Mouse (Mus musculus): Measurements from ENCODE around the gene Ahnak2. TPM values are rescaled to one million over a fixed set of nuclear protein-coding genes. Genes with fewer than 3 reads are reported as not detected.

Ahnak2 gene
- total RNA-seq, 2 experiments from 2014 or later: not detected

GRCm38 (mm10) chr12:112739023-112739568, 63.4 kb downstream of the Ahnak2 start:
- ATAC-seq (replicated peaks; ENCODE audit: low FRiP score, low TSS enrichment, poor library complexity, severe bottlenecking): no peak

DNA sequence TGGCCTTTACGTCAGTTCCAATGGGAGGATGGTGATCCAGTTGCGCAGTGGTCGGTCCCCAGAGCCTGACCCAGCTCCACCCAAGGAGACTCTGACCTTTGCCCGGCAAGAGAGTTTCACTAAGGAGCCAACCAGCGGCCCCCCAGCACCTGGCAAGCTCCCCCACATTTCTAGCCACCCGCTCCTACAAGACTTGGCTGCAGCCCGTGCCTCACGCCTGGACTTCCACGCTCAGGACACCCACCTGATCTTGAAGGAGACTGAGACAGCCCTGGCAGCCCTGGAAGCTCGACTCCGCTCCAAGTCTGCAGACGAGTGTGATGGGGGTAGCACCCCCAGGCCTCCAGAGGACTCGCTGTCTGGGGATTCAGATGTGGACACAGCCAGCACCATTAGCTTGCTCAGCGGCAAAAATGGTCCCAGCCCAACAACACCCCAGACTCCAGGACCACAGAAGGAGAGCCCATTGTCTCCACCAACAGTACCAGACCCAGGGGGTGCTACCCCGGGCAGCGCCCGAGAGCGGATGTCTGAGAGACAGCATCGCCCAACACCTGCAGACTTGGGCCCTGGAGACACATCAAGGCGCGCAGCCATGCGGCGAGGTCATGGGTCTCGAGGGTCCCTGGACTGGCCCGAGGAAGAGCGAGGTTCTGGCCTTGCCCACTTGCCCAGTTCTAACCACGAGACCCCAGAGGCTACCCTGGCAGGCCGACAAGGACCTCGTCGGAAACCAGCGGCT, 64.0 kb downstream of the Ahnak2 start:
- ATAC-seq (replicated peaks; ENCODE audit: low FRiP score, low TSS enrichment, poor library complexity, severe bottlenecking): no peak

GRCm38 (mm10) chr12:112737761-112738160, 64.7 kb downstream of the Ahnak2 start:
- ATAC-seq (replicated peaks; ENCODE audit: low FRiP score, low TSS enrichment, poor library complexity, severe bottlenecking): no peak

GRCm38 (mm10) chr12:112737081-112737480, 65.4 kb downstream of the Ahnak2 start:
- ATAC-seq (replicated peaks; ENCODE audit: low FRiP score, low TSS enrichment, poor library complexity, severe bottlenecking): no peak

- ATAC-seq (replicated peaks; ENCODE audit: low FRiP score, low TSS enrichment, poor library complexity, severe bottlenecking): no peak
Observed at GRCm38 (mm10) chr12:112736636-112736925, 65.9 kb downstream of the Ahnak2 start.

- no peak for ATAC-seq (replicated peaks; ENCODE audit: low FRiP score, low TSS enrichment, poor library complexity, severe bottlenecking)
Observed at GRCm38 (mm10) chr12:112735896-112736635, 66.4 kb downstream of the Ahnak2 start.

DNA sequence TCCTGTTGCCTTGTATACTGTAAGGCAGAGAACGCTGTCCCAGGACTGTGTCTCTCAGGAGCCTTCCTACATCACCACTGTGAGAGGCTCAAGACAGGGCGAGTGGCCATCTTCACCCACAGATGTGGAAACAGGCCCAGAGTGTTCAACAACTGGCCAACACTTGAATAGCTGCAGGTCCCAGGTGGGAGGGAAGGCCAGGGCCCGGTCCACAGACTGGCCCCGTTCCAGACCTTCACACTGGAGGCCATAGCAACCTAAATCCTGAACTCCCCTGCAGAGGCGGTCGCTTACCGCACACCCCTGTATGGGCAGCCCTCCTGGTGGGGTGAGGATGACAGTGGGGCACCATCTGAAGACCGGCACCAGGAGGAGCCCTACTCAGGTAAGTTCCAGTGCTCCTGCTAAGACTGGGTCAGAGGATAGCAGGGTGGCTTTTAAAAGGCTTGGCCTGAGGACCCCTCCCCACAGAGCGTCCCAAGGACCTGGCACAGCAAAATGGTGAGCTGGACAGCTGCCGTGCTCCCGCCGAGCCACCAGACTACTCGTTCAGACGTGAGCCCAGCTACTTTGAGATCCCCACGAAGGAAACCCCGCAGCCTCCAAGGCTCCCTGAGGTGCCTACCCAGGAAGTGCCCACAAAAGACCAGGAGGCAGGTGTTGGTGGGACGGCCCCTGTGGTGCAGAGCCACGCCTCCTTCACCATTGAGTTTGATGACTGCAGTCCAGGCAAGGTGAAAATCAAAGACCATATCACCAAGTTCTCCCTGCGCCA, 67.4 kb downstream of the Ahnak2 start:
- no peak for ATAC-seq (replicated peaks; ENCODE audit: low FRiP score, low TSS enrichment, poor library complexity, severe bottlenecking)

DNA sequence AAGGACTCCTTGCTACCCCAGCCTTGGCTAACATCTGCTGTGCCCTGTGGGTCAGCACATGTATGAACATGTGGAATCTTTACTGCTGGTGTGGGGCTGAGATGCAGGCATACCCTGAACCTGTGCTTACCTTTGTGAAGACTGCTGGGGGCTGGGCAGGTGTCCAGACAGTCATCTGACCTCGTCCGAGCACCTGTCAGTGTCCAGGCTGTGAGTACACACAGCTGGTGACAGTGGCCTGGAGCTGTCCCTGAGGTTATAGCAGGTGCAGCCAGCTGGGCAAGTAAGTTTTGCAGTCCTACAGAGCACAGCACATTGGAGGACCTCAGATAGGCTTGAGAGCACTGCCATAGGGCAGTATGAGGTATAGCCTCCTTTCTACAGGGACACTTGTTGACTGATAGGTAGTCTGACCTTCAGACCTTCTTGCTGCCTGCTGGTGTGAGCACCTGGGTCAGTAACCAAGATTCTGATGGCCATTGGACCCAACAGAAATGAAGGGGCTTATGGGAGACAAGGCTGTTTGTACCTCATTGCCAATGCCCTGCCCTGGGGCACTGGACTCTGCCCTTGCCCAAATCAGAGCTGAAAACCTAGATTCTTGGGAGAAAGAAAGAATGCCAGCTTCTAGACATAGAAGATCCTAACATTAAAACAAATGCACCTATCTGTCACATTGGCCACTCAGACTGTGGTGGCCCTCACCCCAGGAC, 68.2 kb downstream of the Ahnak2 start:
- ATAC-seq (replicated peaks; ENCODE audit: low FRiP score, low TSS enrichment, poor library complexity, severe bottlenecking): no peak

DNA sequence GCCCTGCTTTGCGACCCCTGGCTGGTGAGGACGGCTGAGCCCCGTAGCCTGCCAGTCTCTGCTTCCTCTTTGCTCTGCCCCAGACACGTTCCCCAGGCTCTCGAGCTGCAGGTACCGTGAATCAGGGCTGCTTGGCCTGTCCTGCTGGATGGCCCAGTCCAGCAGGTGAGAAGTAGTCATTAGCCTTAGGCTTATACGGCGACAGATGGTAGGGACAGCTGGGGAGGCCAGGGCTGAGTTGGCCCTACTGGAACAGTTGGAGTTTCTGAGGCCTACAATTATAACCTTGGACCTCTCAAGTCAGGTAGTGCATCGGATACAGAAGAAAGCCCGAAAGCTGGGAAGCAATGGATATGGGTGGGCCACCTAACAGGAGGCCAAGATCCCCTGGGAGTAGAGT, 69.9 kb downstream of the Ahnak2 start:
- ATAC-seq (replicated peaks; ENCODE audit: low FRiP score, low TSS enrichment, poor library complexity, severe bottlenecking): no peak

GRCm38 (mm10) chr12:112730808-112731207, 71.6 kb downstream of the Ahnak2 start:
- ATAC-seq (replicated peaks; ENCODE audit: low FRiP score, low TSS enrichment, poor library complexity, severe bottlenecking): no peak

GRCm38 (mm10) chr12:112727801-112728200, 74.7 kb downstream of the Ahnak2 start:
- ATAC-seq (replicated peaks; ENCODE audit: low FRiP score, low TSS enrichment, poor library complexity, severe bottlenecking): no peak

DNA sequence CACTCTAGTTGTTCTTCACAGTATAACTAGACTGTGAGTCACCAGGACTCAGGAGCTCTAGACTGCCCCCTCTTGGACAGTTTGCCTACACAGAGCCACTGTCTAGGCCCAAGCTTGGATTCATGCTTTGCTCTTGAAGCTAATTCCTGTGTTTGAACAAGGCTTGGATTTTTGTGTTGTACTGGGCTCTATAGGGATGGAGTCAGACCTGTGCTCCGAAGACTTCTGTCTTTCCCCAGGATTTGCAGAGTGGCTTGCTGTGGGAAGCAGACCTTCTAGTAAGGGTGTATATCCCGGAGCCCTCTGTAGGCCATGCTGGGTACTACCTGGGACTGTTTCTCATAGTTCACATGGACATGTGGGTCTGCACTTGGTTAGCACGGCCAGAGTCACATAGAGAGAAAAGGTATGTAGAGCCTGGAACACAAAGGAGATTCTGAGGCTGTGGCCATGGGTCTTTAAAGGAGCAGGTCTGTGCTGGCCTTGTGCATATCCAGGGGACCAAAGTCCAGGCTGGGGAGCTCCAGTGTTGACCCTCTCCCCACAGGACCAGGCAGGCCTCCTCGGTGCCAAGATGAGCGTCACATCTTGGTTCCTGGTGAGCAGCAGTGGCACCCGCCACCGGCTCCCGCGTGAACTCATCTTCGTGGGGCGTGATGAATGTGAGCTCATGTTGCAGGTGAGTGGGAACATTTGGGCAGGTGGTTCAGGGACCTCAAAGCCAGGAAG, 78.2 kb downstream of the Ahnak2 start:
- peak; percentile 80 for ATAC-seq (replicated peaks; ENCODE audit: low FRiP score, low TSS enrichment, poor library complexity, severe bottlenecking)

- no peak for ATAC-seq (replicated peaks; ENCODE audit: low FRiP score, low TSS enrichment, poor library complexity, severe bottlenecking)
Observed at GRCm38 (mm10) chr12:112723445-112723844, 79.0 kb downstream of the Ahnak2 start.

GRCm38 (mm10) chr12:112723028-112723330, 79.5 kb downstream of the Ahnak2 start:
- 0 out of 2 replicates have a peak, but pooled peaks have one; percentile 0 for ATAC-seq (replicated peaks; ENCODE audit: low FRiP score, low TSS enrichment, poor library complexity, severe bottlenecking)

- peak; percentile 15; the same call in 1 of the 2 replicates for ATAC-seq (replicated peaks; ENCODE audit: low FRiP score, low TSS enrichment, poor library complexity, severe bottlenecking)
Observed at GRCm38 (mm10) chr12:112722240-112723027, 80.0 kb downstream of the Ahnak2 start.

Measured in megakaryocyte-erythroid progenitor cell, adult 5-6 weeks (primary cell).